Mouse (Mus musculus): ENCODE results near the gene Ednrb. TPM values are rescaled to one million over a fixed set of nuclear protein-coding genes. Genes with fewer than 3 reads are reported as not detected.

The Ednrb gene
- polyA plus RNA-seq, 1 experiment from 2014 or later: 109 TPM

DNA sequence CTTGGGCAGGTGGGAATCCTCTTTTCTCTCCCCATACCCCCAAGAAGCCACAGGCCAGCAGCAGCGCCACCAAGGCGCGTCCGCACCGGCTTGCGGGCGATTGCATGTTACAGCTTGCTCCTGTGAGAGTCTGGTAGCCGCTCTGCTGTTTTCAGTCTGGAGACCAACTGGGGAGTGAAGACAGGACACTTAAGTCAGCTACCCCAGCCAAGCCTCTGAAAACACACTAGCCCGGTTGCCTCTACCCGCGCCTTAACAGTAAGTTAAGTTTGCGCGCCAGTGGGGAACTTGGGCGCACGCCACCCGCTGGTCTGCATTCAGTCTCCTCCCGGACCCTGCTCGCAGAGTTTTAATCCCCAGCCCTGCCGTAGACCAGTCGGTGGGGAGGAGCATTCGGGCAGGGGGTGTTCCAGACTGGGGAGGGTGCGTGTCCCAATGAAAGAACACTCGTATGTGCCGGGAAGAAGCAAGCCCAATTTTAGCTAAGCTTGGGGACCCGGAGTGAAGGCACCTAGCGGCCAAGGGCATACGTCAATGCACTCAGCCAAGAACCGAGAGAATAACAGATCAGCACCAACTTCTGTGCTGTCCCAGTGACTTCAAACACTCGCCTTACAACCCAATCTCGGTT lies 716 bp downstream of the Ednrb start:
- Histone ChIP-seq H3K4me3 (replicated peaks) (peak overlapping the region; percentile 52), H3K9me3 (no peaks in the 10 kb centered on the region), H3K4me2 (peak overlapping the region; percentile 88), H3K27me3 (replicated peaks) (no peaks in the 10 kb centered on the region), H3K36me3 (no peaks in the 10 kb centered on the region), H3K4me1 (no peaks in the 10 kb centered on the region), H3K9ac (peak overlapping the region; percentile 26), H3K27ac (peak overlapping the region; percentile 79)
- WGBS: under 1% methylated on average over 30 of the region's 30 CpGs
- peak; percentile 73 for ATAC-seq (ENCODE audit: insufficient read depth, low FRiP score, low read depth)

GRCm38 (mm10) chr14:103842896-103843295 lies 1.3 kb downstream of the Ednrb start:
- ATAC-seq (ENCODE audit: insufficient read depth, low FRiP score, low read depth): no peak
- Histone ChIP-seq H3K4me3 (replicated peaks) (peak overlapping the region; percentile 52), H3K36me3 (no peaks in the 10 kb centered on the region), H3K4me2 (peak overlapping the region; percentile 88), H3K9me3 (no peaks in the 10 kb centered on the region), H3K27ac (peak overlapping the region; percentile 79; the same call in 1 of the 2 replicates), H3K9ac (peak overlapping the region; percentile 26; the same call in 1 of the 2 replicates), H3K4me1 (no peaks in the 10 kb centered on the region), H3K27me3 (replicated peaks) (no peaks in the 10 kb centered on the region)
- WGBS: 15% methylated on average over 16 of the region's 16 CpGs

DNA sequence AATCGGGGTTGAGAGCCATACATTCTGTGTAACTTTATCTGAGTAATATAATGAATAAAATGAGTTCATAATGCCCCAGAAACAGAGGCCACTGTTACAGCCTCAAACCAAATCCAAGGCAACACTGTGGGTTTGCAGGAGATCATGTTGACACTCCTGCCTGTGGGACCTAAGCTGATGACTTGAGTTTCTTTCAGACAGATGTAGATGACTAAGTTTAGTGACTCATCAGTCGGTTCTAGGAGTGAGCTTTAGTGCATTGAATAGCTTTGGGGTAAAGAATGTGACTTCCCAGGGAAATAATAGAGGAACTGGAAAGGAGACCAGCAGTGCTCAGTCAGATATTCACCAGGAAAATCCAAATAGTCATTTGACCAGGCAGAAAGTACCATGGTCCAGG lies 3.8 kb downstream of the Ednrb start:
- Histone ChIP-seq H3K4me1 (no peaks in the 10 kb centered on the region), H3K27ac (no peak overlapping the region), H3K9me3 (no peaks in the 10 kb centered on the region), H3K27me3 (replicated peaks) (no peaks in the 10 kb centered on the region), H3K4me3 (replicated peaks) (peak overlapping the region; percentile 23; the same call in 1 of the 2 replicates), H3K36me3 (no peaks in the 10 kb centered on the region), H3K4me2 (peak overlapping the region; percentile 32), H3K9ac (no peak overlapping the region)
- no peak for ATAC-seq (ENCODE audit: insufficient read depth, low FRiP score, low read depth)
- WGBS: 70% methylated on average over 2 of the region's 2 CpGs

DNA sequence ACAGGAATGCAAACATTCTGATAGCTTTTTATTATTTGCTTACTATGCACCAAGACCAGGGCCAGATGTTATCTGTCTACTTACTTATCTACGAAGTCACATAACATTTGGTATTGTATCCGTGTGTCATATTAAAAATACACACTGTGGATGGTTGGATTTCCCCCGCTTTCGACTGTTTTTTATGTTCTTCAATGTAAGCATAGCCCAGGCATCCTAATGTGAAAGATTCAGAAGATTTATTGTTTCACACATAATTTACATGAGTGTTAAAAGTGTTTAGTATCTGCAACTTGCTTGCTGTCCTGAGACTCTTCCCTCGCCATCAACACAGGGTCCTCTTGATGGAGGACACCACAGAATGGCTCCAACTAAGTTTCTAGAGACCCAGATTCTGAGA lies 5.3 kb downstream of the Ednrb start:
- Histone ChIP-seq H3K9ac (no peak overlapping the region), H3K4me3 (replicated peaks) (no peak overlapping the region)

DNA sequence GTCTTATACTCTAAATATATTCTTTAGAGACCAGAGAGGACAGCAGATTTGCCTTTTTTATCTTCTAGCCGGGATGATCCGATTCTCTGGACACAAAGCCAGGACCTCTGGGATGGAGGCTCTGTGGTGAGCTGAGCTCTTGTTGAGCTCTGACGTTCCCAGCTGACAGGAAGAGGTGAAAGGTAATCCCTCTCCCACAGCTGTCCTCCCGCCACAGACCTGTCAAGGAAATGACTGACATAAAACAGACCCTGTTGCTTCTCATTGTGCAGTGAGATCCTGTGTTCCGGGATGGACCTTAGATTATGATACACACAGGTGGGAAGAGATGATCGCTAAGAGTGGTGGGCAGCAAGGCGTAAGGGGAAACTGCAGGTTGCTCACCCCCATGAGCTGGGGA lies 9.6 kb downstream of the Ednrb start:
- WGBS: 32% methylated on average over 7 of the region's 7 CpGs
- H3K4me3 ChIP-seq (replicated peaks): no peak overlapping the region
- H3K4me1 ChIP-seq: no peaks in the 10 kb centered on the region
- 0 out of 2 replicates have a peak overlapping the region, but pooled peaks have one; percentile 6 for H3K4me2 ChIP-seq
- no peak overlapping the region for H3K9ac ChIP-seq
- ATAC-seq (ENCODE audit: insufficient read depth, low FRiP score, low read depth): no peak
- no peaks in the 10 kb centered on the region for H3K36me3 ChIP-seq
- H3K27me3 ChIP-seq (replicated peaks): no peaks in the 10 kb centered on the region
- no peaks in the 10 kb centered on the region for H3K9me3 ChIP-seq
- no peak overlapping the region for H3K27ac ChIP-seq

More for the DNA sequence above, 5.3 kb downstream of the Ednrb start:
- no peak for ATAC-seq (ENCODE audit: insufficient read depth, low FRiP score, low read depth)
- no peaks in the 10 kb centered on the region for H3K27me3 ChIP-seq (replicated peaks)
- no peak overlapping the region for H3K4me2 ChIP-seq
- no peaks in the 10 kb centered on the region for H3K4me1 ChIP-seq
- no peak overlapping the region for H3K27ac ChIP-seq
- no peaks in the 10 kb centered on the region for H3K9me3 ChIP-seq
- H3K36me3 ChIP-seq: no peaks in the 10 kb centered on the region
- WGBS: 49% methylated on average over 5 of the region's 5 CpGs

GRCm38 (mm10) chr14:103834147-103834546 lies 10.1 kb downstream of the Ednrb start:
- H3K36me3 ChIP-seq: no peaks in the 10 kb centered on the region
- no peaks in the 10 kb centered on the region for H3K9me3 ChIP-seq
- H3K4me1 ChIP-seq: no peaks in the 10 kb centered on the region
- no peak for ATAC-seq (ENCODE audit: insufficient read depth, low FRiP score, low read depth)
- H3K4me3 ChIP-seq (replicated peaks): no peak overlapping the region
- H3K9ac ChIP-seq: no peak overlapping the region
- H3K27me3 ChIP-seq (replicated peaks): no peaks in the 10 kb centered on the region
- no peak overlapping the region for H3K27ac ChIP-seq
- 69% methylated on average over 3 of the region's 3 CpGs for WGBS
- no peak overlapping the region for H3K4me2 ChIP-seq

- ATAC-seq (ENCODE audit: insufficient read depth, low FRiP score, low read depth): no peak
- 47% methylated on average over 4 of the region's 4 CpGs for WGBS
Measured at GRCm38 (mm10) chr14:103832472-103832871, 11.7 kb downstream of the Ednrb start.

GRCm38 (mm10) chr14:103831007-103831406 lies 13.2 kb downstream of the Ednrb start:
- no peak overlapping the region for H3K4me3 ChIP-seq (replicated peaks)
- H3K4me1 ChIP-seq: no peaks in the 10 kb centered on the region
- H3K9ac ChIP-seq: no peak overlapping the region
- no peak overlapping the region for H3K4me2 ChIP-seq
- H3K27me3 ChIP-seq (replicated peaks): no peaks in the 10 kb centered on the region
- no peak overlapping the region for H3K27ac ChIP-seq
- no peaks in the 10 kb centered on the region for H3K36me3 ChIP-seq
- ATAC-seq (ENCODE audit: insufficient read depth, low FRiP score, low read depth): no peak
- H3K9me3 ChIP-seq: no peaks in the 10 kb centered on the region
- WGBS: 45% methylated on average over 5 of the region's 5 CpGs

More at GRCm38 (mm10) chr14:103832472-103832871, 11.7 kb downstream of the Ednrb start:
- Histone ChIP-seq H3K4me3 (replicated peaks) (no peak overlapping the region), H3K4me1 (no peaks in the 10 kb centered on the region), H3K36me3 (no peaks in the 10 kb centered on the region), H3K9me3 (no peaks in the 10 kb centered on the region), H3K27ac (no peak overlapping the region), H3K4me2 (no peak overlapping the region), H3K9ac (no peak overlapping the region), H3K27me3 (replicated peaks) (no peaks in the 10 kb centered on the region)

- Histone ChIP-seq H3K27me3 (replicated peaks) (no peaks in the 10 kb centered on the region), H3K9ac (no peak overlapping the region), H3K36me3 (no peaks in the 10 kb centered on the region), H3K4me1 (no peaks in the 10 kb centered on the region), H3K9me3 (no peaks in the 10 kb centered on the region), H3K4me2 (no peak overlapping the region), H3K27ac (no peak overlapping the region), H3K4me3 (replicated peaks) (no peak overlapping the region)
- no peak for ATAC-seq (ENCODE audit: insufficient read depth, low FRiP score, low read depth)
- WGBS: 82% methylated on average over 9 of the region's 9 CpGs
Measured at GRCm38 (mm10) chr14:103826343-103826742, 17.9 kb downstream of the Ednrb start.

DNA sequence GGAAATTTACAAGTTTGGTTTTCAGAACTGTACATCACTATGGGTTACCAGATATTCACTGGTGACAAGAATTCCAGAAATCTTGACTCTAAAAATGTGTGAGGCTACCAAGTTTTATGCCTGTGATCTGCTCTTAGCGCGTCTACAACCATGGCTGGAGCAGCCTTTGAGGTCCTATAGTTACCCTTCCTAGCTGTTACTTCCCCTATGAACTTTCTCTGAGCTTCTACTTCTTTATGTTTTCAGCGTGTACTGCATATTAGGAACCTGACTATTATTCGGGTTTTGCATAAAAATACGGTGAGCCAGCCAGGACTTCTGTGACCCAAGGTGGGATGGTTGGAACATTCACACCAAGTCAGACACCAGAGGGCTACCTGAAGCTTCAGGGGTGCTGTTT lies 18.3 kb downstream of the Ednrb start:
- no peak overlapping the region for H3K4me3 ChIP-seq (replicated peaks)
- no peak overlapping the region for H3K4me2 ChIP-seq
- H3K9me3 ChIP-seq: no peaks in the 10 kb centered on the region
- no peaks in the 10 kb centered on the region for H3K36me3 ChIP-seq
- ATAC-seq (ENCODE audit: insufficient read depth, low FRiP score, low read depth): no peak
- no peaks in the 10 kb centered on the region for H3K4me1 ChIP-seq
- 92% methylated on average over 5 of the region's 5 CpGs for WGBS
- no peaks in the 10 kb centered on the region for H3K27me3 ChIP-seq (replicated peaks)
- no peak overlapping the region for H3K27ac ChIP-seq
- no peak overlapping the region for H3K9ac ChIP-seq

- Histone ChIP-seq H3K9me3 (no peaks in the 10 kb centered on the region), H3K27me3 (replicated peaks) (no peaks in the 10 kb centered on the region), H3K9ac (no peak overlapping the region), H3K4me3 (replicated peaks) (no peak overlapping the region), H3K36me3 (no peaks in the 10 kb centered on the region), H3K4me1 (no peaks in the 10 kb centered on the region), H3K27ac (no peak overlapping the region), H3K4me2 (no peak overlapping the region)
- ATAC-seq (ENCODE audit: insufficient read depth, low FRiP score, low read depth): no peak
- WGBS: 57% methylated on average over 7 of the region's 7 CpGs
Measured at GRCm38 (mm10) chr14:103823501-103823900, 20.7 kb downstream of the Ednrb start.

DNA sequence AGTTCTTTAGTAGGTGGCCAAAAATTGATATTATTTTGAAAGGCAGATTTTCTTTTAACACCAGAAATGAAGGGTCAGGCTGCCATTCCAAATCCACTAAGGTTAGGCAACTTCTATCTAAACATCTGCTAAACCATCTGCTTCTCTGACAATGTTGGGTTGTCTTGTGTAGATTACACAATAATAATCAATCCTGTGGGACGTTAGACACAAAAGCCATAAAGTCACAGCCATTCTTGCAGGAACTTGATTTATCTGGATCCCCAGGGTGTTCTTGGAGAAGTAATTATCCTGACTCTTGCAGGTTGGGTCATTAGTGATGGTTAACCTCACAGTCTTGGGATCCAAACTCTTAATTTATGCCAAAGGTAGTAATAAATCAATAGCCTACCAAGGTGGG lies 21.6 kb downstream of the Ednrb start:
- H3K36me3 ChIP-seq: no peaks in the 10 kb centered on the region
- 45% methylated on average over 1 of the region's 1 CpGs for WGBS

More for the DNA sequence above, 21.6 kb downstream of the Ednrb start:
- Histone ChIP-seq H3K27ac (no peak overlapping the region), H3K4me1 (no peaks in the 10 kb centered on the region), H3K4me3 (replicated peaks) (no peak overlapping the region), H3K9me3 (no peaks in the 10 kb centered on the region), H3K4me2 (no peak overlapping the region), H3K27me3 (replicated peaks) (no peaks in the 10 kb centered on the region), H3K9ac (no peak overlapping the region)
- ATAC-seq (ENCODE audit: insufficient read depth, low FRiP score, low read depth): no peak

Data from stomach, embryonic 15.5 days (tissue).